Mouse (Mus musculus) heart, adult 9 months (tissue): Measurements from ENCODE around the gene Macrod2.

Source experiments
- DNase-seq, 2 experiments: peaks; one replicate each; pipeline ENCODE4 v3.0.0; 2022; ENCODE audit warnings: low spot score in 2 of 2

Macrod2 gene

DNA sequence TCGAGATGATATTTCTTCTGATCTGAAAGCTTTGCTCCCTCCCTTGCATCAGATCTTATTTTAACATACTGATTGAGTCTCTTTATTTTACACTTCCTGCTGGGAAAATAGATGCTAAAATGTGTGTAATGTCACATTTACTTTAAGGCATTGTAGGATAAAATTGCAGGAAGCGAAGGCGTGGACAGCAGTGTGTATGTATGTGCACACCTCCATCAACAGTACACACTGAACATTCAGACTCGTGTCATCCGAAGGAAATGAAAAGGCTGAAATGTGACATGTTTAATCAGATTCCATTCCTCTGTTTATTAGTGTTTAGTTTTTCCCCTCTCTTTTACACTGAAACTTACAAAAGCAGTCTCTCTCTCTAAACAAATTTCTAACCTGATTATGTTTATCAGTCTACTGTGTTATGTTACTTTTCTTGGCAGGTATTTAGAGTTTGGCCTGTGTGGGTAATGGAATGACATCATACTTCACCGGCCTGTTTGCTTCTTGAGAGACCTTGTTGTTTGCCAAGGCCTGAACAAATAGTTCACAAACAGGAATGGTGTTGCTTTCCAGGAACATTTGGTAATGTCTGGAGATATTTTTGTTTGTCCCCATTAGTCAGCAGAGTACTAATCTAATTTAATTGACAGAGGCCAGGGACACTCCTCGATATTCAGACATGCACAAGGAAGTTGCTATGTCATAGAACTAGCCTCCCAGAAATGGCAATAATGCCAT is 1588.7 kb downstream of the Macrod2 start:
- DNase-seq, result no peak

DNA sequence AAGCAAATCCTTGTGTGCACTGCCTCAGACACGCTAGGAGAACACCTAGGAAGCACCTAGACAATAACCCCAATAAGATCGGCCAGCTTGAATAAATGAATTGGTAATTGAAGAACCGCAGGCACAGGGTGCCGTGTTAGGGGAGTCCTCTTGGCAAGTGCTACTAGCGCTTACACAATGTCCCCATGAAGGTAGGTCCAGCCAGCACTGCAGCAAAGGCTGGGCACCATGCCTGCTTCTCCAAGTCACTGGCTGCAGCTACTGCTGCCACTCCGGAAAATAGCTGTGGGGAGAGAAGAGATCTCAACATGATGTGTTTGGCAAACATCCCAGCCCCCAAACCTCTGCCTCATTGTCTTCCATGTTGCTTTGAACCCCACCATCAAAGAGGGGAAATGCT is 1603.8 kb downstream of the Macrod2 start:
- peak; percentile 40 to 58 for DNase-seq

DNA sequence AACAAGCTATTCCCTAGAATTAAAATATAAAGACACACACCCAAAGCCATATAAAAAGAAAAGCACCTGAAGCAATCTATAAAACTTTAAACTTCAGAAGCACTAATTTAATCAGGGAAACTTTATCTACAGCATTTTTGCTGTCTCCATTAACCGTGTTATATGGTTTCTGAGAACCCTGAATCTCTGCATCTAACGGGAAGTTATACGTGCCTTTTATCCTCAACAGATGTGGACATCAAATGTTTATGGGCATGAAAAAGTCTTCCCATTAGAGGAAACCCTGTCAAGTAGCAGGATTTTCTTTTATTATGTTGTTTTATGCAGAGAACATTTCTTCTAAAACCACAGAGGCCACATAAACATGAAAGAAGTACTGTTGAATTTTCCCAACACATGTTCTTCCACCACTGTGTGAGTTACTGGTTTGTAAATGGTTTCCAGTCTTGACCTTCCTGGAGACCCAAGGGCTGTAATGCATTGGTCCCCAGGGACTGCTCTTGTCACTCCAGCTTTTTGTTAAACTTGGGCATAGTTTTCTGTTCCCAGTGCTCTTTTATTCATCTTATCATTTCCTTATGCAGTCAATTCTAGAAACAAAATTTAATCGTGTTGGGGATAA is 1629.5 kb downstream of the Macrod2 start:
- no peak for DNase-seq

DNA sequence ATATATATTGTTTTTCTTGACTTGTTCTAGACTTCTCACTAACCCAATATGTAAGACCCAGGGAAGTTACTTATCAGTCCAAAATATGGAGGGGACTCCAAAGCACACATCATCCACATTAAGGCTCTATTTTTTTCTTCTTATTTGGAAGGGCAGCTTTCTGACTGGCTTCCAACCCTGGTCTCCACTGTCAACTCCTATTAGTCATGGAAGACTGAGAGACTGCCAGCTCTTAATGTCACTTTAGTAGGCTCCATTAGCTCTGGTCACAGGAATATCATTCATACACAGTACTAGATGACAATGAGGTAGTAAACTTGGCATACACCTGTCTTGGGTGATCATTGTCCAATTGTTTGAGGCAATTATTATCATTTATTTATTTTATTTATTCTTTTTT is 1631.6 kb downstream of the Macrod2 start:
- no peak for DNase-seq

DNA sequence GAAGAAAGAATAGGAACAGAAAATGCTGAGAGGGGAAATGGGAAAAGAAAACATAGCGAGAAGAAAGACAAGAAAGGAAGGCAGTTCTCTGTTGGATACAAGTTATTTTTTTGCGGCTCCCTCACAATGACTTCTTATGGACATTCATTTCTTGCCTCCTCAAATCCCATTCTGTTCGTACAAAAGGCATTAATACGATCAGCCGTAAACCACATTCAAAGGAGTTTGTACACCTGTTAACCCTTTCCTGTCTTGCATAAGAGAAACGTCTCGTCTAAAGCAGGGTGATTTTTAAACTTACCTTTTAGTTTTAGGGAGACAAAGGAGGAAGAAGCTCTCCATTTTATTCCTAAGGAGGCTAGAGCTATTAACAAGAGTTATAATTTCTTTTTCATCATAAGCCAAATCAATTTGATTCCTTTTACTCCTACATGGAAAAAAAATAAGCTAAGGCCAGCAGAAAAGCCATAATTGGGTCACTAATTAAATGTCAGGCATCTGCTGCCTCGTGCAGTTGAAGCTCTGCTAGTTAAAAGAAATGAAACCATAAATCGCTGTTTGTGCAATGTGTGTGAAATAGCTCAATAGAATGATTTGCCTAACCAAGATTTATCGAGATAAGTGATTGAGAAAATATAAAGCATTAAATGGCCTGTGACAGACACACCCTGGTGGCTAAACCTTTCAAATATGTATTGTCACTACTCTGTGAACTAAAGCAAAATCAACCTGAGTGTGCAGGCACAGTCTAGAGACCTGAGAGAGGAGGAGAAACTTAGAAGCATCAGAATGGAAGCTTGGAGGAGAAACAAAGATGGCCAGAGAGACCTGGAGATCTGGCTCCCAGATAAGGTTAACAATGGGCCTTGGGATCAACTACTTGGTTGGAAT is 1635.9 kb downstream of the Macrod2 start:
- DNase-seq, result no peak

DNA sequence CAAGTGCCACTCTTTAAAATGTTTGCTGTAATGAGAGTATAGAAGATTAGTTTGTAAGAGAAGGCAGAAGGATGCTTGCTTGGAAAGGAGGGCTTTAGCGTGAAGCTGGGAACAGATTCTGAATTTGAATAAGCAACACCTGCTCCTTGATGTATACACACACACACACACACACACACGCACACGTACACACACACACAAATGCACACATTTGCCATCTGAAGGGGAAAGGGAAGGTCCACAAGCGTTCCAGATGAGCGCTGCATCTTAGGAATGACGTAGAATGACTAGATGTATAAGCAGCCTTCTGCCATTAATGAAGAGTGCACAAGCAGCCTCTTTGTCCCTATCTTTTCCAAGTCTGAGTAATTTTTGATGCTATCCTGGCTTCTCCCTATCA is 1660.5 kb downstream of the Macrod2 start:
- no peak for DNase-seq

DNA sequence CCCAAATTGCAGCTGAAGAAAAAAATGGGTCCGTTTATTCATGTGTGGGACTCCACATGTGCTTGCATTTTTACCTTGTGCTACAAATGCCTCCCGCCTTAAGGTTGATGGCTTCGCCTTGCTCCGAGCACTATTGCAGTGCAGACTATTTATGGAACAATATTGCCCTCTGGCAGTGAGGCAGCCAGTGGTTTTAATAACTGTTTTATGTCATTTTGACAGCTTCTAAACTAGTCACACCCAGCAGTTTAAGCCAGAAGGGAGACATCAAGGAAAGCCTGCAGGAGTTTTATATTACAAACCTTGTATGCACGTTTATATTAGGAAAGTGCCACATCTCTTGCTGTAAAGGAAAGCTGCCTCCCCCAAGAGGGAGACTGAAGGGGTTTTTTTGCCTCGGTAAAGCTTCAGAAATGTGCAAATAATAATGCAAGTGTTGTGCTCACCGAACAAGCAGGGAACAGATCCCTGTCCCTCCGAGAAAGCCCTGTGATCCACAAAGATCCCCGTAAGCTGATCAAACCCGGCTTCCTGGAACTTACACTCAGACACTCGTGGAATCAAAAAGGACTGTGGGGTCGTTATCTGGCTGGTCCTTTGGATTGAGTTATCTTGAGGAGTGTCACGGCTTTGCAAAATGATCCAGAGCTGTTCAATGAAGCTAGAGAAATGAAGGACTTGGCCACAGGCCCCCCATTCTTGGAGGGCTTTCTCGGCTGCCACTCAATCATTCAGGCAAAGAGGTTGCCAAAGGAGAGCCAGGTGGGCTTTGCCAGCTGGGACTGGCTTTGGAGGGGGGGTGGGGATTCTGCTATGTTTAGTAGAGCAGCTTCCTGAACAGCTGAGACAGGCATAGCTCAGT is 1663.0 kb downstream of the Macrod2 start:
- peak in 1 of 2 experiments; percentile 1 for DNase-seq

DNA sequence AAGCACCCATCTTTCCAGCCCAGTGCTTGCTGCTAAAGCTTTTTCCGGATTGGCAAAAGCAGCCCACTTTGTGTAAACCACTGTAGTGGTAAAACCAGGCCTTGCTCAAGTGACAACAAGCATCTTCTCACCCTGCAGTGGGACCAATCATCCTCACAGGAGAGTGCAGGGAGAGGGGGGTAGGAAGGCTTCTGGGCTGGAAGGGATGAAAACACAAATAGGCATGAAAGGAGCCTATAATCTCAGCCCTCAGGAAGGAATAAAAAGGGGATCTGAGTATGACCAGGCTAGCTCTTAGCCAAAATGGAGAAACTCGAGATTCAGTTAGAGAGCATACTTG is 1663.6 kb downstream of the Macrod2 start:
- no peak for DNase-seq

DNA sequence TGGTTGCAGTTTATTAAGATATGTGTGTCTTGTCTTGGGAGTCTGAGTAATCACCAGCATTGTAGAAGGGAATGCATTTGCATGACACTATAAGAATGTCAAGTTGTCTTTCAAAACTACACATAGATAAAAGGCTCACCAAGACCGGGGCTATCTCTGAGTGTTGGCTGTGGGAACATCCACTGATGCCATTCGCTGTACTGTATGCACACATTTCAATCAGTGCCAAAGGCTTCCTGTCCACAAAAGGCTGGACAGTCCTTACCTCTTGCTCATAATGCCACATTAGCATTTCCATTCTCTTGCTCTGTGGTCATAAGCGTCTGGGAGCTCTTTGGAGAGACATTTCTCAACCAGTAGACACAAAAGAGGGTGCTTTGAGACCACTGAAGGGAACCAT is 1713.8 kb downstream of the Macrod2 start:
- no peak for DNase-seq

DNA sequence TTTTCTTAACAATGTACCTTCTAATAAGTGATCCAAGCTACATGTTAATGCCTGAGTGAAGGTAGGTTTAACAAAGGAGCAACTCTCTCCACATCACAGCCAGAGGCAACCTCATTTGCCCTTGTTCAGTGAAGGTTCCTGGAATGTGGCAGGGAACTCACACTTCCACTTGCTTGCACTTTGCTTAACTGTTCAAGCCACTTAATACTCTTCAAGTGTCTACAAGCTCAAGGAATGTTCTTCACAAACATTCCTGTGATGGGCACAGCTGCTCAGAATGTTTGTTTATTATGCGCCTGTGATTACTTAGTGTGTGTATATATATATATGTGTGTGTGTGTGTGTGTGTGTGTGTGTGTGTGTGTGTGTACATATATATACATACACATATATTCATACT is 1721.5 kb downstream of the Macrod2 start:
- DNase-seq, result no peak

DNA sequence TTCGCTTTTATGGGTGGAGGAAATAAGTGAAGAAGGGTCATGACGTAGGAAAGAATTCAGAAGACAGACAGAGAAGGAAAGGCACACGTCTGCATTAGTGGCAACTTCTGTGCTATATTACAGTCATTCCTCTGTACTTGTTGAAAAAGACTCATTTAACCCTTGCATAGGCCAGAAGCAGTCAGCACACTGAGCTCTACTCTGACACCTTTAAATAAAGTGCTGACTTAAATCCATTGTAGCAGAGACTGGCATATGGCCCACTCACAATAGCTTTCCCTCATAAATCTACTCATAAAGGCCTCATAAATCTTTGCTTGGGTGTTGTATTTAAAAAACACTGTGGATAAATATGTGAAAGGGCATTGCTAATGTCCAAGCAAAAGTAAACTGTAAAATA is 1733.0 kb downstream of the Macrod2 start:
- DNase-seq, result no peak

DNA sequence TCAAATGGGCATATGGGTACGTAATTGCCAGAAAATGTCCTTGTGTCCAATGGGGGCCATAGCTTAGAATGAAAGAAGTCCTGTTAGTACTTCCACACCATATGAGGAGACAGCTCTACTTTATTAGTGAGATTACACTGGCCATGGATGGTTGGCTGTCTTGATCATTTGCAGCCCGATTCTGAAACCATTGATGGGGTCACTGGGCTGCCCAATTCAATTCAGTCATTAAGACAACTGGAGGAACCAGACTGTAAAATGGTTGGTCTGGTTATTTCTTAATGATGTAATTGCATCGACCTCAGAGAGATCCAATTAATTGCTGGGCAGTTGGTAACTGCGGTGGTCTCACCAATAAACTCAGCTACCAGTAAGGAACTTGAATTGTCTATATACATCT is 1734.1 kb downstream of the Macrod2 start:
- DNase-seq, result no peak

DNA sequence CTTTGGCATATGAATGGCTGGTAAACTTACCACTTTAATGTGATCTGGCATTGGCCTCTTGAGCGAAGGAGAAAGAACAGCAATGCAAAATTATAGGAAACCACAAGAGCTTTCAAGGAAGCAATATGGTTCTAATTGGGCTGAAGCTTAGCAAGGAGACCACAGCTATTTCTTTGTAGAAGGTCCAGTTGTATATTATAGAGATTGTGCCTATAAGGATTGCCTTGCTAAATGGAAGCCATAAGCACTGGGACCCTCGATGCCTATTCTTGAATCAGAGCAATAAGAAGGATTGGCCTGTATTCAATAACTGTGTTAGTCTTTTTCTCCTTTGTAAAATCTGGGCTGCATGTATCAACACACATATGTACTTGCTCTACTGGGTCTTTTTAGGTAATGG is 1754.2 kb downstream of the Macrod2 start:
- DNase-seq, result no peak

DNA sequence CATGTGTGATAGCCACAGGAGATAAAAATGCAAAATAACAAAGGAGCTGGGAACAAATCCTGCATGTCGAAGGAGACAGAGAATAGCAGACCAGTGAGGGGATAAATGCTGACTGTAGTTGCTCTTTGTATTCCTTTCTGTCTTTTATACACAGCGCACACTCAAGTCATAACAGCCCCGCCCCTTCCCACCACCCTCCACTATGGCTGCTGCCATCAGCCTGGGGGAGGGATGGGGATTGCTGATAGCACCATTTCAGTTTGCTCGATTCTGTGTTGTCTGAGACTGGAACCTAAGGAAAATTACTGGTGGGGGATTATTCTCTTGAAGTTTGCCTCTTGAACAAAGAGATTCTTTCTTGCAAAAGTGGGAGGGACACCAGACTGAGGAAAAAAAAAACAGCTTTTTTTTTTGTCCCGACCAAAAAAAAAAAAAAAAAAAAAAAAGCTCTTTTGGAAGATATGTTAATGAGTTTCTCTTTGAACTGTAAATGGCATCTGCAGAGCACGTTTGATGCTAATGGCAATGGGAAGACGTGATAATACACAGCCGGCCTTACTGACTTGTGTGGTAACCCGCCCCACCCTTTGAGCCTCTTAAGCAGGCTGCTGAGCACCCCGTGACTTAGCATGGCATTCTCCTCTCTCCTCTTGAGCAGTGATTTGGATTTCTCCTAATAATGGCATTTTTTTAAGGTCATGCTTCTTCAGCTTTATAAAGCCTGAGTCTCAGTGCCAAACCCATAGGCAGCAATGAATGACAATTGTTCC is 1768.6 kb downstream of the Macrod2 start:
- DNase-seq, result no peak

DNA sequence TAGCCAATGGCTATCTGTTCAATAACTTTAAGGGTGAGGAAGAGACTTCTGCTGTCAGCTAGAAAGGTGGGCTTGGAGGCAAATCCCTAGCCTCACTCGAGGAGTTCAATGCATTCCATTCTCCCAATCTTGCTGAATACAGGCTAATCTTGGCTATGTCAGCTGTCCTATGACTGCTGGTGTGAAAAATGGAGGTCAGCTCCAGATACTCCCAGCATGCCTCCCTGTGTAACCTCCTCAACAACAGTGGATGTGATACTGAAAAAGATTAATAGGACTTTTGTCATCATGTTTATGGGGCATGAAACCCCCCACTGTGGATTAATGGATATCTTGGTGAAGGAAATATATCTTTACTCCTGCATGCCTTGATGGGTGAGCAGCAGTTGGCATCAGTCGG is 1774.5 kb downstream of the Macrod2 start:
- no peak for DNase-seq

DNA sequence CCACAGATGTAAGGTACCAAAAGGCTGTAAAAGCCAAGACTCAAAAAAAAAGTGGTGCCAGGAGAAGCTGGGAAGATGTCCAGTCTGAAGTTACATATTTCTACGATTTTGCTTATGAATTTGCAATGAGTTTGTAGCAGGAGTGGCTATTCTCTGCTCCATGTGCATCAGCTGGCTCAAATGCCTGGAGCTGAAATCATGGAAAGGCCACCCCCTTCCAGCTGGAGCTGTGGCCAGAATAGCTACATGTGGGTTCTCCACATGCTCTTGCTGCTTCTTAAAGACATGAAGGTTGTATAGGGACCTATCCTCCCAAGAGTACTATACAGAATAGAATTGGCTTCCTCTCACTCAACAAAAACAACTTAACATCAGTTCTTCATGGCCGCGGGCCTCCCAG is 1777.6 kb downstream of the Macrod2 start:
- DNase-seq, result no peak

DNA sequence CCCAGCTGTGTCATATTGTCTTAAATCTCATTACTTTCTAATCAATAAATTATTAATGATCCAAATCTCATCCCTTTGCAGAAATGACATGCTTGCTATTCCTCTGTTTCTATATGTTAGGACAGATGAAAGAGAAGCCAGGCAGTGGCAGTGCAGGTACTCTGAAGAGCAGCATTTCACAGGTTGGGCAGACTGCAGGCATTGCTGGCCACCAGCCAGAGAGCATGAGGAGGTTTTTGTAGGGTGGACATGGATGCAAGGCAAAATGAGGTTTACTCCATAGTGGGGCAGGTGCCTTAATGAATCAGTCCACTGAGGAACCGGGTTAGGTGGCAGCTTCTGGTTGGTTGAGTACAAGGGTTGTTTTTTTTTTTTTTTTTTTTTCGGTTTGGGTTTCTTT is 1778.9 kb downstream of the Macrod2 start:
- DNase-seq, result no peak

DNA sequence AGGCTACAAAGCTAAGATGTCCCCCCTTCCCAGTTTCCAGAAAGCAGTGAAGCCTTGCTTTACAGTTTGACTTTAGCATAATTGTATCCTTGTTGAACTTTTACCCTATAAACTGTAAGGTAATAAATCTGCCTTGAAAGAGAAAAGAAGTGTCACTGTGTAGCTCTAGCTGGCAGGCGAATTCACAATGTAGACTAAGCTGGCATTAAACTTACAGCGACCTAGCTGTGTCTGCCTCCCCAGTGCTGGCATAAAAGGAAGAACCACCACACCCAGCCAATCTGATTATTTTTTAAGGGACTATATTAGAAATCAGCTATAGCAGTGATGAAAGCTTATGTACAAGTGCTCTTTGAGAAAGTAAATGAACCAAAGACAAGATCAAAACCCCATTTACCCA is 1791.8 kb downstream of the Macrod2 start:
- DNase-seq, result no peak

DNA sequence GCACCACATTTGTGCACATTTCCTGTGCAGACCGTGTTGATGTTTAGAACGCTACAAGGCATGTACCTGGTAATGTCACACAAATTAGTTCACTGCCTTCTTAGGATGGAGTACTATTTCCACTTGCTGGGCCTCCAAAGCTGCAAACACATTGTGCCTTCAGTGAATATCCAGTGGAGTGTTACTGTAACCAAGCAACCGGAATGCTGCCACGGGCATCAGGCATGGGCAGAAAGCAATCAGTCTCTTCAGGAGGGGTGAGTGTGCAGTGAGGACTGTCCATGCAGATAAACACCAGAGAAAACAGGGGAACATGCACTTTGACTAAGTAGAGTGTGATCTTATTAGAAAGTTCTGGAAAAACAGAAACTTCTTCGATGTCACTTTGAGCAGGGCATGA is 1792.3 kb downstream of the Macrod2 start:
- no peak for DNase-seq

DNA sequence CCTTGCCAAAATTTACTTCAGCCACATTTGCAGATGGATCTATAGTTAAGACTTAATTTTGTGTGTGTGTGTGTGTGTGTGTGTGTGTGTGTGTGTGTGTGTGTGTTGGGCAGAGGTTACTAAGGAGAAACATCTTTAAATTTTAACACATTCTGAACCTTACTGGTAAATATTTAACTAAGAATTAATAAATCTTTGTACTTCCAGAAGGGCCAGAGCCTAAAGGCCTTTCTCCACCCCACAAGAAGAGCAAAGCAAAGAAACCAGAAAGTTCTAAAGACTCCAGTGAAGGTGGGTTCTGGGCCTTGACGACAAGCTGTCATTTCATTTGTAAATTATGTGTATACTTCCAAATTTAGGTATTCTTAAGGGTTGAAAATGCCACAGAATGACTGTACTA is 1822.3 kb downstream of the Macrod2 start:
- DNase-seq, result no peak
